Mouse (Mus musculus): ENCODE data around the gene Tbck. TPM values are rescaled to one million over a fixed set of nuclear protein-coding genes. Genes with fewer than 3 reads are reported as not detected.

Tbck gene
- 13.3 and 14.3 TPM in 2 replicates for polyA plus RNA-seq (2015; fragmentation: Nextera tagmentation; extraction: Ambion mirVana)

GRCm38 (mm10) chr3:132683447-132684230, at the start of gene Tbck:
Gene Tbck, plus strand, starts transcription at chr3:132684144.

DNA sequence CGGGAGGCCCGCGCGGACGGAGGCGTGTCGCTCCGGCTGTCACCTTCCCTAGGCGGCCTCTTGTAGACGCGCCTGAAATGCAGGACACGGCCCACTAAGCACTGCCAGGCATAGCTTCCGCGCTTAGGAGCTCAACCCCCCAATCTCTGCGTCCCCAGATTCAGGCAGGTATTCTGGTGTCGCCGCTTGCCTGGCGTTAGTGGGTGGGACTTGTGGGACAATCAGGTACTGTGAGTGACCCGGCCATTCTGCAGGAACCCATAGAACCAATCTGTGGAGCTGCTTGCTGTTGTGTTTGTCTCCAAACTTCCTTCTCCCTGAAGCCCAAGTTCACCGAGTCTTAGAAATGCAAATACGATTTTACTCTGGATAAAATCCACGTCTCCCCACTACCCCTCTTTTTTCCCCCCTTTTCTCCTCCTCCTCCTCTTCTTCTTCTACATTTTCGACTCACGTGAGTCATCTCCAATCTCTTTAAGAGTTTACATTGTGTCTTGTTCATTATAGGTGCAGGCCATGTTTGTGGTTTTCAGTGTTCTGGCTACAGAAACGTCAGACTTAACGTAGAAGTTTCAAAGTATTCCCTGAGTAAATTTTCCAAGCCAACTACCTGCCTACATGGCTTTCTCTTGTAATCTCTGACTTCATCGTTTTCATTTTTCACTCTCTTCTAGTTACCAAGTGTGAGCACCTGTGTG, 436 bp downstream of the Tbck start, which contains the start of gene Aimp1:
Gene Aimp1 (minus strand): TSS at position 140 of the 698 bp plus-strand sequence.

Other genes with a start within 250 kb of the Tbck start
- 0.25 and 0.29 TPM in 2 replicates for gene Gimd1, start 54.3 kb upstream of the Tbck start, polyA plus RNA-seq (2015; fragmentation: Nextera tagmentation; extraction: Ambion mirVana)
- gene Aimp1, start 226 bp downstream of the Tbck start, polyA plus RNA-seq (2015; fragmentation: Nextera tagmentation; extraction: Ambion mirVana): 63.1 and 66.0 TPM in 2 replicates

Data from adrenal gland, postnatal 0 days (tissue).